Mouse (Mus musculus): ENCODE data around the gene Mlc1.

The Mlc1 gene

DNA sequence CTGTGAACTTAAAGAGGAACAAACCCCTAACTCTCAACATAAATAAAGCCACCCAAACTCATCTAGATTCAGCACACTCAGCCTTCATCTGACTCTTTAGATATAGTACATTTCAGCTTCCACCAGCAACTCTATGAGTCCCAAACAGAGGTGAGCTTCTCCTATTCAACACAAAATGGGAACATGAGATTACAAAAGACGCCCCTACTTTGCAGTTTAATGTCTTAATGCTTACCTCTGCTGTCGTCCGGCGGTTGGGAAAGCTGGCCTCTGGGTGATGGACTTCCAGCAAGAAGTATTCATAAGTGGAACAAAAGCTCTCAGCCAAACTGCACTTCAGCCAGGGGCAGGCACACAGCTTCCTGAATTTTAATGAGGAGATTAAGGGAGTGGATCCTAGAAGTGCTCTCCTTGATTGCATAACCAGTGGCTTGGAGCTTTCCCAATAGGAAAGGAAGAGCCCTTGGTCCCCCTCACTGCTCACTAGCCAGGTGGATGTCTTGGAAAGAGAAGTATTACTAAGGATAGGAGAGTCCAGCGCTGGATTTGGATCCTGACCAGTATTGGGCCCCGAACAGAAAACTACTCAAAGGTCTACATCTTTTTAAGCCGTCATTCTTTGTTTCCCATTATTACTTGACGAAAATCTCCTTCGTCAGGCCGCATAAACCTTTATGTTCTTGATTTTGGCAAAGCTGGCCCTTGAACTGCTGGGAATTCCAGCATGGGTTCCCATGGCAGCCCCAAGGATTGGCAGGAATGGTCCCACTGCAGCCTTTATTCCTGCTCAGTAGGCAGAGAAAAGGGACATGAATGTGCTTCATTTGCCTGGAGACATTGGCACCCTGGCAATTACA lies at the start of gene Mlc1:
Gene Mlc1, minus strand, starts transcription at position 727 of the 857 bp plus-strand sequence.
- peak; percentile 67 for DNase-seq (ENCODE audit: low spot score)

DNA sequence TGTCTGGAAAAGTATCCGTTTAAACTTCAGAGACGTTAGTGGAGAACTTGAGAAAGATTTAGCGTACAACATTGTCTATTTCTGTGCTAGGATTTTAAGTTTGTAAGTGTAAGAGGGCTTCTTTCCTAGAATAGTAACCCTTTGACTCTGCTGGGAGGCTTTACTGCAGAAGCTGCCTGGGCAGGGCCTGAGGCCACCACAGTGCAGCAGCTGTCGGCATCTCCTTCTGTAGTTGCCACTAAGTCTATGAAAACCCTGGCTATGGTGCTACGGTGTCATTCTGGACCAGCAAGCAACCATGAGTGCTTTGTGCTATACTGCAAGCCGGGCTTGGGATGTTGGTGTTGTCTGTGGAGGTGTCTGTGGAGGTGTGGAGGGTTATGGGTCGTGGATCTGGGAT lies 41.7 kb upstream of the Mlc1 start:
- DNase-seq (ENCODE audit: low spot score): no peak

DNA sequence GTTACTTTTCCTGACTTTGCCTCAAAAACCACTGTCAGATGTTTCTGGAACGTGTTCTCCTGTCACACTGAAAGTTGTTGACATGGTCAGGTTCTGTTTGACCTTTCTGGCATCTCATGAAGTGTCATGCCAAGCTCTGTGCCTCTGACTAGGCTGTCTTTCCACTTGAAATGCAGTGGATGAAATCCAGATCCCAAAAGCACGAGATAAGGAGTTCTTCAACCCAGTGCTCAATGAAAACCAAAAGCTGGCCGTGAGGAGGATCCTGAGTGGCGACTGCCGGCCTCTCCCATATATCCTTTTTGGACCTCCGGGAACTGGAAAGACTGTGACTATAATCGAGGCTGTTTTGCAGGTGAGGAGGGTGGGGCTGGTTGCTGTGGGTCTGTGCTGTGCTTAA lies 41.3 kb upstream of the Mlc1 start:
- no peak for DNase-seq (ENCODE audit: low spot score)

DNA sequence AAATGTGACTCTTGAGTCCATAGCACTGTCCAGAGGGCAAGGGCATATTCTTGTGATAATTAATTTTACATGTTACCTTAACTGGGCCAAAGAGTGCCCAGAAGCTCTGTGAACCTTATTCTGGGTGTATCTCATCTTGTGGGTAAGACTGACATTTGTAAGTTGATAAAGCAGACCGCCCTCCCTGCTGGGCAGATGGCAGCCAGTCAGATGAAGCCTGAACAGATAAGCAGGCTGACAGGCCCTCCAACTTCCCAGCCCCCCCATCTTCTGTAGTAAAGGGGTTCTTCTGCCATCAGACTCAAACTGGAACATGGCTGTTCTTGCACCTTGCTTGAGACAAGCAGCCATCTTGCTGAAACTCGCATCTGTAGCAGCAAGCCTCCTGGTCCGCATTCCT lies 37.9 kb upstream of the Mlc1 start:
- DNase-seq (ENCODE audit: low spot score): no peak

DNA sequence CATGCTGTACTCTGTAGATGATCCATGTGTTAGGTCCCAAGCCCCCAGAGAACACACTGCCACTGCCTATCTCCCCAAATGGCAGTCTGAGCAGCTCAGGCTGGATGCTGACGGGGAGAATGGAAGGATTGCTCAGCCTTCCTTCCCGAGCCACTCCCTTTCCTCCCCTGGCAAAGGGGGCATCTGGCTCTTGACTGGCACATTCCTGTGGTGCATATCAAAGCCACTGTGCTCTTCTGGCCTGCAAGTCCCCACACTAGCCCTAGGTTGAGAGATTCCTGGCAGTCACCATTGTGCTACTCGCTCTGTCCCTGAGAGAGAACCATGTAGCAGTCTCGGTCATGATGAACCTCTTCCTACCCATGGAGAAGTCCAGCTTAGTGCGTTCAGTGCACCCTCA lies 29.0 kb upstream of the Mlc1 start:
- no peak for DNase-seq (ENCODE audit: low spot score)

DNA sequence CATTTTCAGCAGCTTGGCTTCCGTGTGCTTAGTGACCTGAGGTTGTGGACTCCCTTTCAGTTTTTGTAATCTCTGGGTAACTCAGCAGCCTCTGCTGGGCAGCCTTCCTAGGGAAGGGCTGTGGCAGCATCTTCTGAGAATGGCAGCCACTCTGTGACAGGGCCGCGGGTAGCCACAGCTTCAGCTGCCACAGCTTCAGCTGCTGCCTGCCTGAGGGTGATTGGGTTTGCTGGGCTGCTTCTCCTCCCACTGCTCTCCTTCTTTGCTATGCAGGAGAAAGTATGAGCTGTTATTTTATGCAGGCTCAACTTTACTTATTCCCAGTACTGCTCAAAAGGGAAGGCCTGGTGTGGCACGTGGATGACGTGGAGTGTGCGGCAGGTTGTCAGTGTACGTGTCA lies 28.2 kb upstream of the Mlc1 start:
- DNase-seq (ENCODE audit: low spot score): no peak

DNA sequence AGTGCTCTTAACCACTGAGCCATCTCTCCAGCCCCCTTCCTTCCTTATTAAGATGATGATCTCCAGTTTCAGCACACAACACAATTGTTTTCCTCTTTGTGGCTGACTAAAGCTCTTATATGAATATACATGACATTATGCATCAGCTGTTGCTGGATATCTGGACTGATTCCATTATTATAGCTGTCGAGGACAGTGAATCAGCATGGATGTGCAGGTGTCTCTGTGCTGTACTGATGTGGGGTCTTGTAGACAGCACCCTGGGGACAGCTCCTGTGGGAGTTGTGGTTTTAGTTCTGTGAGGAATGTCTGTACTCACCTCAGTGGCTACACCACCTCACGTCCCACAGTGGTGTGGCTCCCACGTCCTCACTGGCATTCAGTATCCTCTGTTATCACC lies 22.4 kb upstream of the Mlc1 start:
- DNase-seq (ENCODE audit: low spot score): no peak

DNA sequence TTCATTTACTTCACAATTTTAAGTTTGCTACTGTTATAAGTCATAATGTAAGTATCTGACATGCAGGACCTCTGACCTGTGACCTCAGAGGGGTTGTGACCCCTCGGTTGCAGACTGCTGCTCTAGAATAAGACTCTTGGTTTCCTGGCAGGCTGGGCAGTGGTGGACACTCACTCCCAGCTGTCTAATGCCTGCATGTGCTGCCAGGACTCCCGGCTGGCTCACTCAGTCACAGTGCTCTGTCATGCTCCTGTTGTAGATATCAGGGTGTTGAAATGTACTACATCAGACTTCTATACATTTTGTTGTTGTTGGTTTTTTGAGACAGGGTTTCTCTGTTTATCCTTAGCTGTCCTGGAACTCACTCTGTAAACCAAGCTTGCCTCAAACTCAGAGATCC lies 21.6 kb upstream of the Mlc1 start:
- DNase-seq (ENCODE audit: low spot score): no peak

DNA sequence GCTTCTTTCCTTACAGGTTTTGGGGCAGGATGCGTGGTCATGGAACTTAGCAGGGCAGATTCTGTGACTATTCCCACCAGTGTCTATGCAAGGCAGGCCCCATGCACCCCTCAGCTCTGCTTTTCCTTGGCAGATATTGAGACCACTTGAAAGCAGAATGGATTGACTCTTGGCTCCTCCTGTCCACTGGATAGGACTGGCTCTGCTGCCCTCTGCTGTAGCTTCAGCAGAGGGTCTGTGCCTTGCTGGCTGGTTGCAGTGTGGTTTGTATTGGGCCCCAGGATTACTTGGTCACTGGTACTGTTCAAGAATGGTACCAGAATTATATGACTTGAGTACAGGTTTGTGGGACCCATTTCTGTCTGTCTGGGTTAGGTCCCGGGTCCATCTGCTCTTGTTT lies 20.3 kb upstream of the Mlc1 start:
- DNase-seq (ENCODE audit: low spot score): peak; percentile 18

DNA sequence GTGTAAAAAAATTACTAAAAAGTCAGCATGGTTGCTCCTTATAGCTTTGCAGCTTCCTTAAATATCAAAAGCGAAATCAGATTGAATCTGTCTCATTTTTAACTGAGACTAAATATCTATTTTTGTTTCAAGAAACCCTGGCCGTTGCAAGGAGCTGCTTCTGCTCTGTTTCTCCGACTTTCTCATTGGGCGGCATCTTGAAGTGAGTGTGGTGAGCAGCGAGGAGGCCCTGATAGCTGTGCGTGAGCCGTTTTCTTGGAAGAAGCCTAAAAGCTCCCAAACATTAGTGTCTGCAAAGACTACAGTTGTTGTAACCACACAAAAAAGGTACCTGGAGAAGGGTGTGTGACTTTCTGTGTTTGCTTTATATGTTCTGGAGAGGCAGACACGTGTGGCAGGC lies 19.8 kb upstream of the Mlc1 start:
- DNase-seq (ENCODE audit: low spot score): no peak

DNA sequence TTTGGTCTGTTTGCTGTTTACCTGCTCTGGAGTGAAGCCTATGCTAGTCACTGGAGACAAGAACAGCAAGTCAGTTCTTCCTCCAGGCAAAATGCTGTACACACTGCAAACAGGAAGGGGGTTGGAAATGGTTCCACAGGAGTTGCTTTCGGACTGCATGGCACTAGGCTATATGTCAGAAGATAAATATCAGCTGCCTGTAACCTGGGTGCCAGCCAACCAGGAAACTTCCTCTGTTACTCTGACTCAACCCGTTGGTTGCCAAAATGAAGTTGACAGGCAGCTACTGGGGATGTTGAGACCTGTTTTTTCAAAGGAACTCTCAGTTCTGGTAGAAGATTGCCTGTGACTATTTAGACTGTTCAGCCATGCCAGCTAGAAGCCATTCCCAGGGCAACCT lies 10.4 kb upstream of the Mlc1 start:
- DNase-seq (ENCODE audit: low spot score): no peak

DNA sequence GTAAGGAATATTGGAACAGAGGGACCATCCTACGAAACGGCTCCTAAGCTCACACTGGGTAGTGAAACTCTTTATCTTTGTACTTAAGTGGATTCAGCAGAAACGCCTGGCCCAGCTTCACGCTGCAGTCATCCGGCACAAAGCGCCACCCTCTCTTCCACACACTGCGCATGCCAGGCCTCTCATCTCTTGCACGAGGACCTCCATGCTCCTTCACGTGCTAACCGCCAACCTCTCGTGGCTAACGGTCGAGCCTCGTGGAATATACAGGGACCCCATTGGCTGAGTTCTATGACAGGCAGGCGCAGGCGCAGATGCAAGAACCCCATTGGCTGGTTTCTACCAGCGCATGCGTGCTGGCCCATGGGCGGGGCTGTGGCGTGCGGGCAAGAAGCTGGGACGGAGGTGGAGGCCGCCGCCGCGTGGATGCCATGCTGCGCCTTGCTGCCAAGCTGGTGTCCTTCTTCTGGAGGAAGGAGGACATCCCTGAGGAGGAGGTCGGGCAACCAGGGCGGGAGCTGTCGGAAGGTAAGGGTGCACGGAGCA lies 3.8 kb upstream of the Mlc1 start, which contains the start of gene Mov10l1:
Gene Mov10l1, plus strand, starts transcription at position 376 of the 546 bp plus-strand sequence.
- DNase-seq (ENCODE audit: low spot score): no peak

DNA sequence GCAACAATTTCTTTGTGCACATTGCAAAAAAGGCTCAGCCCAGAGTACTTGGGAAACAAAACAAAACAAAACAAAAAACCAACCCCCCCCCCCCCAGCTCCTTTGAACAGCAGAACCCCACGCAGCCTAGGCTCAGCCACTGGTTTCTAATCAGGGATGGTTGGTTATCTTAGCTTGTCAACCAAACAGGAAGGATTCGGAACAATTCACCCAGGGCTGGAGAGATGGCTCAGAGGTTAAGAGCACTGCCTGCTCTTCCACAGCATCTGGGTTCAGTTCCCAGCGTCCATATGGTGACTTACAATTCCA lies 285 bp upstream of the Mlc1 start:
- no peak for DNase-seq (ENCODE audit: low spot score)

DNA sequence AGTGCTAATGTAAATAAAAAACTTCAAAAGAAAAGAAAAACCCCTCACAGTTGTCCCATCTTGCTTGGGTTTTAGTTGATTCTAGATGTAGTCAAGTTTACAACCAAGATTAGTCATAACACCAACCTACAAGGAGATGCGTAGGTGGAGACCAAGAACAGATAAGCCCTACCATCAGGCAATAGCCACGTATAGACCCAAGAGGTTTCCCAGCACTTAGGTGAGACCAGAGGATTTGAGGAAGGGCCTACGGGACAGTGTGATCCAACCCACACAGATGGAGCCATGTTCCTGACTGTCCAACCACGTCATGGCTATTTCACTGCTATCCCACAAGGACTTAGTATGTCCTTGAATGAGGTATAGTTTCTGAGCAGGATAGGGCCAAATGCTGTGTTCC lies 6.5 kb downstream of the Mlc1 start:
- no peak for DNase-seq (ENCODE audit: low spot score)

DNA sequence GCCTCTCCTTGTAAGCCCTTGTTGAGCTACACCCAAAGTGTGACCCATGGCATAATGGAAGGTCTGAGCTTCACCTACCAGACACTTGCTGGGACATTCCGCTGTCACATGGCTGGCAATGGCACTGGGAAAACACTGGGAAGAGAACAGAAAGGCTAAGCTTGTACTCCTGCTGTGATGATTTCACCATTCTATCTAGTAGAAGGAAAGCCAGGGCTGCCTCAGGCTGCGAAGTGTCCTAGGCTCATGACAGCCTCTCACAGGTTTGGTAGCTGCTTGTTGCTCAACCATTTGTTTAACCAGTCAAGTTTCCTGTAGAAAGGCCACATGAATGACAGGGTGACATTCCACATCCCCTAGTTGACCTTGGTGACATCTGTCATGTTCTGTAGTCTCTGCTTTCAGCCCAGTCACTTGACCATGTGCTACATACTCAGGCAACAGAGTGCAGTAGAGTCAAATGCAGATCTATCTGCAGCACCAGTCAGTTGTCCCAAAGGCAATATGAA lies 14.7 kb downstream of the Mlc1 start:
- no peak for DNase-seq (ENCODE audit: low spot score)

DNA sequence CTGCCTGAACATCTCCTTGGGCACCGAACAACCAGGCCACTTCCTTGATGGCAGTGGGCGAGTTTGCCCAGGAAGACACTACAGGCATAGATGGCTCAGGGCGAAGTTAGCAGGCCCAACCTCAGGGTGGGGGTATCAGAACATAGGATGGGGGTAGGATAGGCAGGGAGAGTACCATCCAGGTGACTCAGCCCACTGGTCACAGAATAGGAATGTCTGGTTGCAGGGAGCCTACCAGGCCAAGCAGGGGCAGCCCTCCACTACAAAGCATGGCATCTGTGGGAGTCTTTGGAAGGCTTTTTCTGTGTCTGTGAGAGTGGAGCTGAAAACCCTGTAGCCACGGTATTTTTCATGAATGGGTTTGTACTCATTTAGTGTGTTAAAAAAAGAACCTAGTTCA lies 21.3 kb downstream of the Mlc1 start:
- DNase-seq (ENCODE audit: low spot score): no peak

DNA sequence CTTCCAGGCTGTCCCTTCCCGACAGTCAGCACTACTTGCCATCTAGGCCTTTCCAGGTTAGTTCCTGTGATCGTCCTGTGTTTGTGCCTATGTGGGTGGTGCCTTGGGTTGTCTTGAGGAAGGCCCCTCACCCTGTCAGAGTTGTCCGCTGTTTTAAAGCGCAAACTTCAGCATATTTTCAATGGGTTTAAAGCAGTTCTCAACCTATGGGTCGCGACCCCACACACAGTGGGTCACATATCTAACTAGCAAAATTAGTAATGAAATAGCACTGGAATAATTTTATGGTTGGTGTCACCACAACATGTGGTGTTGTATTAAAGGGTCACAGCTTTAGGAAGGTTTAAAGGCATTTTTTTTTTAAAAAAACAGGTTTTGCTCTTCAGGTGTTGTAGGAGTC lies 23.5 kb downstream of the Mlc1 start:
- no peak for DNase-seq (ENCODE audit: low spot score)

DNA sequence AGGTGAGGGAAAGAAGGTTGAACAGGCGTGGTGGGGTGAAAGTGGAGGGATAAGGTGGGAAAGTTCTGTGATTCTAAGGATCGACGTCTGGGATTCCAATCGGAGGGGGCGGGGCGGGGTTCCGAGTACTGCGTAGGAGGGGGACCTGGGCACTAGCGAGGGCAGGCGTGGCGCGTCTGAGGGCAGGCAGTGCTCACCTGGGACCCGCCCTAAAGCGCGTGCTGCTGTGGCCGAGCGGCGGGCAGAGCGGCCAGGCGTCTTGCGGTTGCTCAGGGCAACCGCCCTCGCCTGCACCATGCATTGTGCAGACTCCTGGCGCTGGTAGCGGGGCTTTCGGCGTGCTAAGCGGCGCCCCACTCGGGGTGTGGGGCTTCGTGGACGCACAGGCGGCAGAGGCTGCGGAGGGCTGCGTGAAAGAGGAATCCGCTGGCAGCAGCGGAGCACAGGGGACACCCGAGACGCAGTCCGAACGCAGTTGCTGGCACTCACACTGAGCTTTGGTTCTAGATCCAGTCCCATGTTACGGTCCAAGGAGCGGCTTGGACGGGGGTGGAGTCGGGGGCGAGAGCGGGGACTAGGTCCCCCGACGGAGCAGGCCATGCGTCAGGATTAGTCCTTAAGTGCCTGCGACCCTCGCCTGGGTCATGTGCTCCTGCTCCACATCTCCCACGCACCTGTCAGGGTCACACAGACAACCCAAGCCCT lies 24.3 kb downstream of the Mlc1 start, which contains the start of gene Ttll8:
Gene Ttll8, minus strand, starts transcription at position 51 of the 705 bp plus-strand sequence.
- peak; percentile 35 for DNase-seq (ENCODE audit: low spot score)

DNA sequence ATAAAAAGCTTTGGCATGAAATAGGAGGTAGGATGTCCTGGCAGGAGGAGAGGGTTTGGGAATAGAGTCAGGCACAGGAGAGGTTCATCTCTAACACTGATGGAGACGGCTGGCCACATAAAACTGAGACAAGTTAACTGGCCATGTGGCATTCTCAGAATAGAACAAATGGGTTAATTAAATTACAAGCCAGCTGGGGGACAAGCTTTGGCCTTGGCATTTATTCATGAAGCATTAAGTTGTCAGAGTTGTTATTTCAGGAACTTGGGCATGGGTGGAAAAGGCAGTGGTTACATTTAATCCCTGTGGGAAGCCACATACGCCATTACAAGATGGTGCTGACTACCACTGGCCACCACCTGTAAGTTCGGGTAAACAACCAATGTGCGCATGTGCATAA lies 27.6 kb downstream of the Mlc1 start:
- no peak for DNase-seq (ENCODE audit: low spot score)

DNA sequence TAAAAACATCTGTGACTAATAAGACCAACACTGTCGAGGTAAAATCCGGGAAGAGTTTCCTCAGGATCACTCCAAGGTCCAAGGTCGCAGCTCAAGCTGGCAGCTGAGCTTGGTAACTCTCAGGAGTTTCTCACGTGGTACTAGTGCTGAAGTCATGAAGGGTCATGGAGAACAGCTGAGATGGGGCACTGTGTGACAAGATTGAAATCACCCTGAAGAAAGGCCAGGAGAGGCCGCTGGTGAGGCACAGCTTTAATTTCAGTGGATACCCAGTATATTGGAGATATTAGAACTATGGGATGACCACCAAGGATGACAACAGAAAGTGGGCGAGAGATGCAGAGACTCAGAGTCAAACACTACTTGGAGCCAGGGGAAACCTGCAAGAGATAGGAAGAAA lies 32.0 kb downstream of the Mlc1 start:
- peak; percentile 48 for DNase-seq (ENCODE audit: low spot score)

DNA sequence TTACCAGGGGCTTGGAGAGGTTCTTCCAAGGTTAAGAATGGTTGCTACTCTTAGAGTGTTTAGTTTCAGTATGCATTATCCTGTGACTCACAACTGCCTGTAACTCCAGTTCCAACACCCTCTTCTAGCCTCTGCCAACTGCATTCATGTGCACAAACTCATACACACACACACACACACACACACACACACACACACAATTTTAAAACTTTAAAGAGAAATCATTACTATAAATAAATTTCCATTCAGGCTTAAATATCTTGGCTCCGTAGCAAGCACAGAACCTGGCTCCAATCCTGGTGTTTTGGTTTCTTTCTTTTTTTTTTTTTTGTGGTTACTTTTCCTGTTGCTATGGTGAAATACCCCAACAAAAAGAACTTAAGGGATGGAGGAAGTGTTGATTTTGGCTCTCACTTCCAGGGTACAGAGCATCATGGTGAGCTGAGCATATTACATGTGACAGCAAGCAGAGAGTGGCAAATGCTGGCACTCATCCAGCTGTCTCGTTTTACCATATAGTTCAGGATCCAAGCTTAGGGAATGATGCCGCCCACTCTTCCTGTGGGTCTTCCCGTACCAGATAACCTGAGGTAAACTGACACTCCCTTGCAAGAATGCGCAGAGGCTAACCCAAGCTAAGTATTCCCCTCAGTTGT lies 34.8 kb downstream of the Mlc1 start:
- DNase-seq (ENCODE audit: low spot score): no peak

DNA sequence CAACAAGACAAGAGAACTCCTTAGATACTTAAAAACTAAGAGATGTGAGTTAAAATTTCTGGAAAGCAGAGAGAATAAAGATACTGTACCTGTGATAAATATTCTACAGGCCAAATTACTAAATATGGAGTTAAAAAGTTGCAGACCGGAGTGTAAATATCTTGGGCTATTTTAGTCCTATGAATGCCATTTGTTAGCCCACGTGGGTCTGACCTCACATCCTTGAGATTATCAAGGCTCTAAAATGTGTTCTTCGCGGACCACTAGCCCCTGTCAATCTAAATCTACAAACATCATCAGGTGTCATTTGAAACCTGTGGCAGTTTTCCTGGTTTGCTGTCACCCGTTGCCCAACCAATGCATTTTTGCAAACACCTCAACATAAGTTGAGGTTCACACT lies 36.0 kb downstream of the Mlc1 start:
- DNase-seq (ENCODE audit: low spot score): no peak

DNA sequence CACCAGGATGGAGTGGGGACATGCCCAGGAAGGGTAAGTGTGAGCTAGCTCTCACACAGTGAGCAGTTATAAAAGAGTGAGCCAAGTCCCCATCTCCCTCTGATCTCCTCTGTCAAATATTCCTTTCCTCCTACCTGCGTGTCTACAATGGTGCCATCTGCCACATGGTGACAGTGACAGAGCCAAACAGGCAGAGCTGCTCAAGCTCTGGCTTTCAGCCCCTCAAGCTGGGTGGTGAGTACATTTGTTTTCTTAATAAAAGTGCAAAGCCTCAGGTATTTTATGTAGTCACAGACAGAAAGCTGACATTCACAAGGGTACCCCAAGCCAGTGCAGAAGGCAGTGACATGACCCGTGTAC lies 41.5 kb downstream of the Mlc1 start:
- DNase-seq (ENCODE audit: low spot score): no peak

All from embryo, embryonic 10.5 days (tissue).